Mouse (Mus musculus) adrenal gland, postnatal 25 days (tissue): ENCODE measurements around the gene Atl2. TPM values are rescaled to one million over a fixed set of nuclear protein-coding genes. Genes with fewer than 3 reads are reported as not detected.

ENCODE experiments used
- DNase-seq: peaks from one replicate; pipeline ENCODE4 v3.0.0; 2021; ENCODE audit warnings: mixed read lengths
- total RNA-seq: library from RNA; stranded (reverse); gene quantifications from 2 replicates; pipeline ENCODE4 v1.2.3, GENCODE M21; 2021

The Atl2 gene
- total RNA-seq, 1 experiment from 2014 or later = 117 TPM

GRCm38 (mm10) chr17:79818884-79819283, 77.0 kb downstream of the Atl2 start:
- DNase-seq = no peak

GRCm38 (mm10) chr17:79817995-79818394, 77.9 kb downstream of the Atl2 start:
- no peak for DNase-seq

DNA sequence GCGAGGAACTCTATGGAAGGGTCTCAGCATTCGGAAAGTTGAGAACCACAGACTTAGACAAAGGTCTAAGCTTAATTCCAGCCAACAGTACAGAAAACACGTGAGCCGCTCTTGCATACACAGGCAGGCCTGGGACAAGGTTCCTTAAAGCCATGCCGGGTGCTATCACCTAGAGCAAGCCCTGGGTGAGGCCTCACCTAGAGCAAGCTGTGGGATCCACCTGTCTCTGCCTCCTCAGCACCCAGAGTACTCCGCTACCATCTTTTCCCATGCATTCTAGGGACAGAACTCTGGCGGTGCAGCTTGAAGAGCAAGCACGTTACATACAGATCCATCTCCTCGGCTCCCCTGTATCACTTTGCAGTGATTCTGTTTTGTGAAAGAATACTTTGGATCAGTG, 78.4 kb downstream of the Atl2 start:
- no peak for DNase-seq

- no peak for DNase-seq
Observed at GRCm38 (mm10) chr17:79816896-79817295, 79.0 kb downstream of the Atl2 start.

- DNase-seq = no peak
Observed at GRCm38 (mm10) chr17:79810421-79810820, 85.5 kb downstream of the Atl2 start.

DNA sequence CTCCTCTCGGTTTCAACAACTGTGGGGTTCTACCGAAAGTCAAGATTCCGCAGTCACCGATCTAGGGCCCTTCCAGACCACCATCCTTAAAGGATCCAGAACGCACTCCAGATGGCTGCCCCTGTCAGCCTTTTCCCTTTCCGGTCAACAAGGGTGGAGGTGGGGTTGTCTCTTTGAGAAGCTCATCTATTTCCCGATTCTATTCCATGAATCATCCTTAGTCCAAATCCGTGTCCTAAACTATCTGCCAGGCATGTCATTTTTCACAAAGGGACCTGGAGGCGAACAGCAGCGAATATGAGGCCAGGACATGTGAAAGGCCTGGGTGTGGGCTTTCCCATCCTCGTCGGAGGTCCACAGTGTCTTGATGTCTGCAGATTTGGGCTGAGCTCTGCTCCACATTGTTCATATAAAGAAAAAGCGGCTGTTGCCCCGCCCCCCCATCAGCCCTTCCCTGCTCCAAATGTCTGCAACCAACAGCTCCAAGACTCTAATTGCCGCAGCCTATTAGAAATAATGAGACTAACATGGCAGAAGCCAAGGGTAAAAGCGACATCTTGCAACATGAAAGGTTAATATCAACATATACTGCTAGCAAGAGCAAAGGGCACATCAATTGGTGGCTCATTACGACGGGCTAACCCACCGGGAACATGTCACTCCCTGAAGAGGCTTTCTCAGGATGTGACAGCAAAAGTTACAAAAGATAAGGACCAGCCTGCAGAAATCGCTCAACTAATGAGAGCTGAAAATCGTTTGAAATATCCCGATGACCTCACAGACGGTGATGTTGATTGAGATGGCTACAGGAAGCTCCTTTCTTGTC, 86.2 kb downstream of the Atl2 start:
- DNase-seq = no peak

DNA sequence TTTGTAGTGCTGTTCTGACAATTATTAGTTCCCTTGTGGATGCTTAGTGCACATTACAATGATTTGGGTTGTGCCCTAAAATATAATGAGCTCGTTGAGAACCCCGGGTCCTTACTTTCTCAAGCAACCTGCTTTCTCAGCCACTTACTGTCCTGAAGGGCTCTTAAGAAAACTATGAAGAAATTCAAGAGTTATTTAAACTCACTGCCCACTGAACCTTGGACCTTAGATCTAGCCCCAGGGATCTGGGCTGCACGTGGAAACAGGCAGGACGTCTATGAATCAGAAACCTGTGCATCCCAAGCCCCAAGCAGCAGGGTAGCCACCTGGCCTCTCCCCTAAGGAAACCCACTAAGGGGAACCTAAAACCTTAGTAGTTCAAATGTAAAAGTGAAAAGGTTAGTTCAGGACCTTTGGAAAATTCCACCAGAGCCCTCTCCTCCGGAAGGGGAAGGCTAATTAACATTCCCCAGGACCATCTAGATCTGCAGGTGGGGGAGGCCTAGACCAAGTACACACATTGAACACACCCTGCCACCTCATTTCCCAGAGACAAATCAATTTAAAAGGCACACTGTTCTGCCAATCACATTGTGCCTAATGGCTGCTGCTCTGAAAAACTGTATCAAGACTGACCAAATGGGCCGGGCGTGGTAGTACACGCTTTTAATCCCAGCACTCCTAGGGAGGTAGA, 88.5 kb downstream of the Atl2 start:
- DNase-seq = no peak

DNA sequence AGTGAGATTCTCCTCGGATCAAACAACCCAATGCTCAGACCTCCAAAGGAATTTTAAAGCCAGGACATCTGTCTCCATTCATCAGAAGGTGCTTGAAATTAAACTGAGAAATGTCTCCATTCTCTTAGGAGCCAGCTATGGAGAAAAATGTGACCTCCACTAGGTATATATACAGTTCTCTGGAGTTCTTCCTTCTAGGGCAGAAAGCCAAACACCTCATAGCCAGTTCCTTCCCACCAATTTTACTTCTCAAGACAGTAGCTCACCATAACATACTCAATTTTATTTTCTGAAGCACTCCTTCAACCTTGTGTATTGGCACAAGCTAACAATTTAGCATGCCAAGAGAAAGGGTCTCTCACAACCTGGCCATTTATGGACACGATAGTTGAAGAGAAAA, 91.2 kb downstream of the Atl2 start:
- DNase-seq = no peak

- DNase-seq = no peak
Observed at GRCm38 (mm10) chr17:79802056-79802455, 93.9 kb downstream of the Atl2 start.

- DNase-seq = no peak
Observed at GRCm38 (mm10) chr17:79798831-79799230, 97.1 kb downstream of the Atl2 start.

Other genes starting within 250 kb of the Atl2 start
- gene Cyp1b1, start 181.1 kb downstream of the Atl2 start, total RNA-seq = 18.0 and 23.3 TPM in 2 replicates
- gene Hnrnpll, start 166.2 kb upstream of the Atl2 start, total RNA-seq = 57.6 and 66.2 TPM in 2 replicates
- 18.0 and 18.4 TPM in 2 replicates for gene Galm, start 231.3 kb upstream of the Atl2 start, total RNA-seq